Mouse (Mus musculus) left cerebral cortex, adult 18-20 months (tissue): Measurements from ENCODE around the gene Tnfsf9. TPM values are rescaled to one million over a fixed set of nuclear protein-coding genes. Genes with fewer than 3 reads are reported as not detected.

ENCODE experiments used
- DNase-seq, 2 experiments: peaks; one replicate each; pipeline ENCODE4 v3.0.0; 2021 to 2022; ENCODE audit warnings: low spot score in 2 of 2, mixed read lengths in 1 of 2
- total RNA-seq, 2 experiments: library from RNA; stranded (reverse); gene quantifications; 2 replicates each; pipeline ENCODE4 v1.2.3; 2021

Tnfsf9 gene
- total RNA-seq, 2 experiments from 2014 or later = 0.37 to 0.52 TPM

- DNase-seq = no peak
These were observed 10.9 kb upstream of the Tnfsf9 start for GRCm38 (mm10) chr17:57094222-57094621.

DNA sequence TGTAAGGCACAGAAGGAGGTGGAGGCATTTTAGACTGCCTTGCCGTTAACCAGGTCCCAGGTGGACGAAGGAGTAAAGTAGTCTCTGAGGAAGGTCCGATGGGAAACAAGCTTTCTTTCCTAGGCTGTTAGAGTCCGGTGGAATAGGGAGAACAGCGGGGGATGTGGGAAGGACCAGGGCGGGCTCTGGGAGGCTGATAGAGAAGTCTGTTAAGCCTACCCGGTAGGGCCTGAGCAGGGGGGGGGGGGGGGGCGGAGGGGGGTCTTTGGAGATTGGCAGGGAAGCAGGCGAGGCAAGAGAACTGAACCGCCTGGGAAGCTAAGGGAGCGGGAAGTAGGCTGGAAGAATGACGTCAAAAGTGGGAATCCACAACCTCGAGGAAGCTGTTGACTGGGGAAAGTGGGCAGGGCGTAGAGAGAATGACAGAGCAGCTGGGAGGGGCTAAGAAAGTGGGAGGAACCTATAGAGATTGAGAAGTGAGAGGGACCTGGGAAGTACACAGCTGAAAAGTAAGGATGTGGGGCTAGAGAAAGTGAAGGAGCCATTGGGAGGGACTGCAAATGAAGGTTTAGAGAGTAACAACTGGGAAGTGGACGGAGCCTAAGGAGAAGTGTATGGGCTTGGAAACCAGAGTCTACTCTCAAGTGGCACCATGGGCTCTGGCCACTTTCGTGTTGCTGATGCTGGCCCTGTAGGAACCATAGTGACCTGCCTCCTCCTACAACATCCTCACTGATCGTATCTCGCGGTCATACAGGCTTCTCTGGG is 9.1 kb upstream of the Tnfsf9 start:
- no peak for DNase-seq

DNA sequence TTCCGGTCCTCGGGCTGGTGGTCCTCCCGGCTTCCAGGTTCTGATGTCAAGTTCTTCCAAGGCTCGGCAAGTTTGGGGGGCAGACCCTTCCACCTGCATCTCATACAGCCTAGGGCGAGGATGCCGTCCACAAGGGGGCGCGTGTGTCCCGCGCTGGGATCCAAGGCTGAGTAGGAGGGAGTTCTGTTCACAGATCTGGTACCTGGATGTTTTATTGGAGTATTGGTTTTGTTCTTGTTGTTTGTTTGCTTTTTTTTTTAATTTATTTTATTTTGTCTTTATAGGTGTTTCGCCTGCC is 8.6 kb upstream of the Tnfsf9 start:
- peak; percentile 86 to 89 for DNase-seq

DNA sequence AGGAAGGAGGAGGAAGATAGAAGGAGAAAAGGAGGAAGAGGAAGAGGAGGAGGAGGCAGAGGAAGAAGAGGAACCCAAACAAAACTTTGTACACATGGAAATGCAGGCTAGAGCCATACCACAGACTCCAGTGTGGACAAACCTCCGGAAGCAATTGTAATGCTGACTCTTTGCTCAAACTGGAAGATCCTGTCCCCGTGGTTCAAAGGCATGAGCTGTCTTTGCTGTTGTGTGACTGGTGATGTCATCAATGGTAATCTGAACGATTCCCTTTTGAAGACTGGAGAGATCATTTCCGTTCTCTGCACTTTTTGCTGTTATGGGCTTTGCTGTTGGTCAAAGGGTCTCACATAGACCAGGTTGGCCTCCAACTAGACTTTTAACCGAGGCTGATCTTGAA is 6.8 kb upstream of the Tnfsf9 start:
- no peak for DNase-seq

DNA sequence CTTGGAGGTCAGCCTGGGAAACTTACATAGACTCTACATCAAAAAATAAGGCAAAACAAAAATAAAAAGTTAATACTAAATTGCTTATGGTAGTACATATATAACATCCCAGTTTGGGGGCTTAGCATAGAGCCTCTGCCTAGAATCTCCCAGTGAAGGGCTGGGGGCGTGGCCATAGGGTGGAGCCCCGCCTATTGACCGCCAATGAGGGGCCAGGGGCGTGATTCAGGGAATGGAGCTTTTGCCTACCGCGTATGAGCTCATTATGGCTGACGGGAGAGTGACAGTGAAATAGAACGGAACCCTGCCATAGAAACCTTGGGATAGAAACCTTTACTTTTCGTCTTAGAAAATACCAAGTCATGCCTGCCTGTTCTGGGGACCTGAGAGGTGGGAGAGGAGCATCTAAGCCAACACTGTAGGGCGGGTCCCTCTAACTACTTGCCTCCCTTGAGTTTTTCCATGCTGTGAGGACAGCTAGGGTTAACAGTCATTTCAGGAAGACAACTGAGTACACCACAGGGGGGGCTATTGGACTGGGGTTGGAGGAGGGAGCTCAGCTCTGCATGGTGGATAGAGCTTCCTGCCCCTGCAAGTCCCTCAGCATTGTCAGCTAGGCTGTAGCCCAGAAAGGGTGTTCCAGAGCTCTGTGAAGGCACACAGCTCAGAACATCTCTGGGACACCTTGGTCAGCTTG is 5.3 kb upstream of the Tnfsf9 start:
- no peak for DNase-seq

DNA sequence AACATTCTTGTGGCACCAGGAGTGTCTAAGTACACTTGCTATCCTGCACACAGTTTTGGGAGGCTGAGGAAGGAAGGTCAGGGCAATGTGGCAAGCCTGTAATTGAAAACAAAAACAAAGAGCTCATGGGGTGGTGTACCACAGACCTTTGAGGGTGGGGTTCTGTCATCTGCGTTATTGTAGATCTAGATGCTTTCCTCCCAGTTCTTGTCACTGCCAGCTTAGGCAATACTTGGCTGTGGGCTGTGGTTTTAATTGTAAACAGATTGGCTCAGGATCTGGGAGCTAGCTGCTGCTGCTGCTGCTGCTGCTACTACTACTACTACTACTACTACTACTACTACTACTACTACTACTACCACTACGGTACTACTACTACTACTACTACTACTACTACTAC is 2.8 kb upstream of the Tnfsf9 start:
- DNase-seq = no peak

GRCm38 (mm10) chr17:57104496-57104895 is 629 bp upstream of the Tnfsf9 start:
- no peak for DNase-seq

GRCm38 (mm10) chr17:57106035-57106368 is 877 bp downstream of the Tnfsf9 start:
- no peak for DNase-seq

DNA sequence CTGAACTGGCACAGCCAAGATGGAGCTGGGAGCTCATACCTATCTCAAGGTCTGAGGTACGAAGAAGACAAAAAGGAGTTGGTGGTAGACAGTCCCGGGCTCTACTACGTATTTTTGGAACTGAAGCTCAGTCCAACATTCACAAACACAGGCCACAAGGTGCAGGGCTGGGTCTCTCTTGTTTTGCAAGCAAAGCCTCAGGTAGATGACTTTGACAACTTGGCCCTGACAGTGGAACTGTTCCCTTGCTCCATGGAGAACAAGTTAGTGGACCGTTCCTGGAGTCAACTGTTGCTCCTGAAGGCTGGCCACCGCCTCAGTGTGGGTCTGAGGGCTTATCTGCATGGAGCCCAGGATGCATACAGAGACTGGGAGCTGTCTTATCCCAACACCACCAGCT is 1.9 kb downstream of the Tnfsf9 start:
- DNase-seq = no peak

DNA sequence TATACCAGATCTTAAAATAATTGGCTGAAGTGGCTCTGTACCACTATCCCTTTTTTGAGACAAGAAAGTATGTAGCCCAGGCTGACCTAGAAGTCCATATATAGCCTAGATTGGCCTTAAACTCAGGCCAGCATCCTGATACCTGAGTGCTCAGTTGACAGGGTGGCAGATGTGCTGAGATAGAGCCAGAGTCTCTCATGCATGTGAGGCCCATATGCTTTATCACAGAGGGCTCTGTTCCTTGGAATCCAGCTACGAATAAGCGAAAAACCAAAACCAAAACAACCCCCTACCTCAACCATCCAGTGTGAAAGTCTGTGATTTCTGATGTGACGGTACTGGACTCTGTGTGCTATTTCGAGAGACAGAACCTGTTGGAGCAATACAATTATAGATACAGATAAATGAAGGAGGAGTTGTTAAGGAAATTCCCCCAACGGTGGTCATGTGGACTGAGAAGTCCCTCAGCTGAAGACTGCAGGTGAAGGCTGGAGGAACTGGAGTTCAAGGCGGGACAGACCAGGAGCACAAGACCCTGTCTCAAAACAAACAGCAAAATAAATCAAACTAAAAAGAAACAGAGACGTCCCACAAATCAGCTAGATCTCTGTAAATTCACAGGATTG is 3.0 kb downstream of the Tnfsf9 start:
- DNase-seq = no peak

DNA sequence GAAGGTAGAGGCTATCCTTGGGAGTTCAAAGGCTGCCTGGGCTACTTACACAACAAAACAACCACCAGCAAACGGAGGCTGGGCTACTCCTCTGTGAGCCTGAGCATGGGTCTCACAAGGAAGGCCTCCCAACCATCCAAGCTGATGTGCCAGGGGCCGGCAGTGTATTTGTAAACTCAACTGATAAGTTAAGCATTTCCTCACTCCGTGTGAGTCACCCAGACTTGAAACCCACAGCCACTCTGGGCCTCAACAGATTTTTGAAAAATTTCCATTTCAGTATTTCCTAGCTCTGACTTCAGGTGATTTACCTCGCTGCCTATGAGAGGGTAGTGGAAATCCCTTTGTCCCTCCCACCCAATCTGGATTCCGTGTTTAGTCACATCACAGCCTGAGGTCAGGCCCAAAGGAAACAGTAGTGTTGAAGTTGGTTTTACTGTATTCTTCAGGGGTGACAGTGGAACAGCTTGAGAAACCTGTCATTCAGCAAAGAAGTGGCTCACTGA is 3.6 kb downstream of the Tnfsf9 start:
- DNase-seq = no peak

DNA sequence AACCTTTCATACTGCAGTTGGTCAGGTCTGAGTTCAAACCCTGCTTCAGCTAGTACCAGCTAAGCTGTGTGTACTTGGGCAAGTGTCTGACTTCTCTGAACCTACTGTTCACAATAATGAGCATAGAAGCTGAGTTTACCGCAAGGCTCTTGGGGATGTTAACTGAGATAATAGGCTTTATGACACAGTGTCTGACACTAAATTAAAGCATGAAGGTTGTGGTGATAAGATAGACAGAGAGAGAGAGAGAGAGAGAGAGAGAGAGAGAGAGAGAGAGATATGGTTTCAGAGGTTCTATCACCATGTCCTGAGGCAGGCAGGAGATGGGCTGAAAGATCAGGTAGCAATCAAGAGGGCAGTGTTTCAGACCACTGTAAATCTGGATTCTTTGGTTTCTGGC is 4.9 kb downstream of the Tnfsf9 start:
- DNase-seq = no peak

DNA sequence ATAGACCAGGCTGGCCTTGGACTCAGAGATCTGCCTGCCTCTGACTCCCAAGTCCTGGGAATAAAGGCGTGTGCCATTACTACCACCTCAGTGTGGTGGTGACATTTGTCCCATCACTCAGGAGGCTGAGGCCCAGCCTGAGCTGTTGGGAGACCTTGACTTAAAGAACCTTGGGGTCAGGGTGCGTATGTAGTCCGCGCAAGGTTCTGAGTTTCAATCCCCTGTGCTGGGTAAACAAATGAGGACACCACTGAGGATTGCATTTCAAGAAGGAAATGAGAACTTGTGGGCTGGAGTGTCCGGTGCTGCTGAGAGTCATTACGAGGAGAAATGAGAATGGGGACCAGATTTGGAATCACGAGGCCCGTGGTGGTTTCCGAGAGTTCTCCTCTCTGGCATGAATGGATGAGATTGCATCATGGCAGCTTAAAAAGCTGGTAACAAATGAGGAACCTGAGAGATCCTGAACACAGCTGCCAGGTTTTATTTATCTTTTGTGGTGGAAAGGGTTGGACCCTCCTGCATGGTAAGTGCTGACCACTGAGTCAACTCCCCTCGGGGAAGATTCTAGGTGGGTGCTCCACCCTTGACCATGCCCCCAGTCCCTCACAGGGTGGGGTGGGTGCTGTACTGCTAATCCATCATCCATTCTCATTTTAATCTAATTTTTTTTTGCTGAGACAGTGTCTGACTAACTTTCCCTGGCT is 7.8 kb downstream of the Tnfsf9 start:
- DNase-seq = no peak

DNA sequence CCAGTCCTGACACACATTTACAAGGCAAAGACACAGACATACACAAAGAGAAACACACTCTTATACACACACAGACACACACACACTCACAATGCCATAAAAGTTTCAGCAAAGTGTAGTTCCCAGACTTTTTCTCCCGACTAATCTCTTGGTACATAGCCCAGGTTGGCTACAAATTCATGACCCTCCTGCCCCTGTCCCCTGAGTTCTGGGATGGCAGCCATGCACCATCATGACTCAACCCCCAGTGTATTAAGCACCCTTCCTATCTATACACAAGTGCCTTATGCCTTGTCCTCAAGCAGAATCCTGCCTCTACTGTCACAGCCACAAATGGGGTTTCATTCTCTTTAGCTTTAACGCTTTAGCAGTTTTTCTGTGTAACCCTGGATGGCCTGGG is 11.7 kb downstream of the Tnfsf9 start:
- no peak for DNase-seq

DNA sequence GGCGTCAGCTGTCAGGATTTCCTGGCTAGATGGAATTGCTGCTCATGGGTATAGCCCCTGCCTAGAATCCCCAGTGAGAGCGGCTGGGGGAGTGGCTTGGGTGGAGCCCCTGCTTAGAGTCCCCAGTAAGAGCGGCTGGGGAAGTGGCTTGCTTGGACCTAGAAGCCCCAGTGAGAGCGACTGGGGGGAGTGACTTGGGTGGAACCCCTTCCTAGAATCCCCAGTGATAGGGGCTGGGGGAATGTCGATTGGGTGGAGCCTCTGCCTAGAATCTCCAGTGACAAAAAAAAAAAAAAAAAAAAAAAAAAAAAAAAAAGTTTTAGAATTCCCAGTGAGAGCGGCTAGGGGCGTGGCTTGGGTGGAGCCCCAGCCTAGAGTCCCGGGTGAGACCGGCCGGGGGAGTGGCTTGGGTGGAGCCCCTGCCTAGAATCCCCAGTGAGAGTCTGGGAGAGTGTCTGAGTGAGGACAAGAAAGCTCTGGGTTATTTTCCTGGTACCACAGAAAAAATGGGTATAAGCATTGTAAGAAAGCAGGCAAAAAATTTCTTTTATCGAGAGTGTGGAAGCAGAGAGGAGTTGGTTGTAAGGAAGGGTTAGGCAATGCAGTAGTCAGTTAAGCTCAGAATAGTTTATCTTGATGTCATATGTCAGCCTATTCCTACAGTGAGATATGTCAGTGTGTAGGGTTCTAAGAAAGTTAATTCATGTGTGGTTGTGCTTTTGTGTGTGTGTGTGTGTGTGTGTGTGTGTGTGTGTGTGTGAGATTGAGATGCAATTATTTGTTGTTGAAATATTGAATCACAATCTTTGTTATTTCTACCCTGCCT is 13.6 kb downstream of the Tnfsf9 start:
- DNase-seq = no peak

- DNase-seq = no peak
These were observed 16.7 kb downstream of the Tnfsf9 start for GRCm38 (mm10) chr17:57121856-57122255.

DNA sequence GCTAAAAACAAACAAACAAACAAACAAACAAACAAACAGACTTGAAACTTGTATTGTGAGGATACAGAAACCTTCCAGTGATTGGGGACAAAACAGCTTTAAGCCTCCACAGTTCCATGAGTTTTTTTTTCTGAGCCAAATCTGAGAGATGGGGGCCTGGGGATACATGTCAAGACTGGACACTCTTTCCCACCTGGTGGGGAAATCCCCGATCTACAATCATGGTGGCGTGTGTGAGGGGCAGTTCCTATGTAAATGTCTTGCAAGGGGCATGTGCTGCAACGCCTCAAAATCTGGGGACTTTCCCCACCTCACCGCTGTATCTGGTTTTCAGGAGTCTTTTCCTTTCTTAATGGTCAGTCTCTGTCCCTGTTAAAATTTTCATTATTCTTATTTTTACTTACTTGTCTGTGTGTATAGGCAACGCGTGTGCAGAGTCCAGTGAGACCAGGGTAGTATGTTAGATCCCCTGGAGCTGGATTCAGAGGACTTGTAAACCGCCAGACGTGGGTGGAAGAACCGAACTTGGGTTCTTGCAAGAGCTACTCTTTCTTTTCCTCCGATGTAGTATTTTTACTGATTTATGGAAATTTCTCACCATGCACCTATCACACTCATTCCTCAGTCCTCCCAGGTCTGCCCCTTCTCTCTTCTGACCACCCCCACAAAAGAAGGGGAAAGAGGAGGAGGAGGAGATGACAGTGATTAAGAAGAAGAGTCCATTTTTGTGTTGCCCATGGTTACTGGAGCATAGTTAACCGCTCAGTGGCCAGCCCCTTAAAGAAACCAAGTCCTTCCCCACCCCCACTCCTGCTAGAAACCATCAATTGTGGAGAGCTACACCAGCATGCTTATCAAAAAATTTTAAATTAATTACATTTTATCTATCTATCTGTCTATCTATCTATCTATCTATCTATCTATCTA is 18.3 kb downstream of the Tnfsf9 start:
- DNase-seq = no peak

GRCm38 (mm10) chr17:57124792-57125191 is 19.7 kb downstream of the Tnfsf9 start:
- DNase-seq = no peak

DNA sequence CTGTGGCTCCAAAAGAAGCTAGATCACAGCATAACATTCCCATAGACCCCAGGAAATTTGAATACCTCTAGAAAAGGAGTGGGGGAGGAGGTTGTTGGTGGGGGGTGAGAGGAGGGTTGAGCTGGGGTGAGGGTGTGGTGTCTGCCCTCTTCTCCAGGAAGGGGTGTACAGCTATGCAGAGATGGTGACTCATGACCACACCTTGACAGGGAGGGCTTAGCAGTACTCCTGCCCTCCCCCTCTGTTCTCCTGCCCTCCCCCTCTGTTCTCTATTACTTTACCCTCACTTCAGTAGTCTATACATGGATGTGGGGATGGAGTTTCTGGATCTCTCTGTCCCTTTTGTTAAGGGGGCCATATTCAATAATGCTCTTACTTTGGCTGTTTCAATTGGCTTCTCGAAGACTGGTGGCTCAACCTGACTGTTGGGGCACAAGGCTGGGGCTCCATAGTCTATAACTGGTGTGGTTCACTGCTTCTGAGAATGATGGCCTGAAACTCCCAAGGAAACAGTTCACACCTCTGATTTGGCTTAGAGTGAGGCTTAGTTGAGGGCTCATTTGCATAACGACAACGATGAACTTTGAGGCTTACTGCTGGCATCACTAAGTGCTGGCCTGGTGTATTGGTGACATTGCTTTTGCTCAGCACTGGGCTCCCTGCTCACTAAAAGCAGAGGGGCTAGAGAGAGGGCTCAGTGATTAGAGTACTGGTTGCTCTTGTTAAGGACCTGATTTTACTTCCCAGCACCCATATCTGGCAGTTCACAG is 20.9 kb downstream of the Tnfsf9 start:
- no peak for DNase-seq
